Mouse (Mus musculus): ENCODE measurements around the gene Prr22.

Gene Prr22

GRCm38 (mm10) chr17:56769950-56770349 is at the start of gene Prr22:
TSS of gene Prr22 (plus strand) at chr17:56770250.
- DNase-seq (ENCODE audit: low read depth, low spot score): no peak

- DNase-seq (ENCODE audit: low read depth, low spot score): no peak
Measured at GRCm38 (mm10) chr17:56722441-56722840, 47.6 kb upstream of the Prr22 start.

GRCm38 (mm10) chr17:56723419-56724161 is 46.5 kb upstream of the Prr22 start:
- DNase-seq (ENCODE audit: low read depth, low spot score): no peak

- DNase-seq (ENCODE audit: low read depth, low spot score): no peak
Measured at GRCm38 (mm10) chr17:56727029-56727649, 42.9 kb upstream of the Prr22 start.

GRCm38 (mm10) chr17:56727659-56728058 is 42.4 kb upstream of the Prr22 start:
- DNase-seq (ENCODE audit: low read depth, low spot score): no peak

- no peak for DNase-seq (ENCODE audit: low read depth, low spot score)
Measured at GRCm38 (mm10) chr17:56728117-56728516, 41.9 kb upstream of the Prr22 start.

- DNase-seq (ENCODE audit: low read depth, low spot score): no peak
Measured at GRCm38 (mm10) chr17:56729151-56729550, 40.9 kb upstream of the Prr22 start.

- no peak for DNase-seq (ENCODE audit: low read depth, low spot score)
Measured at GRCm38 (mm10) chr17:56729656-56730055, 40.4 kb upstream of the Prr22 start.

GRCm38 (mm10) chr17:56736534-56736933 is 33.5 kb upstream of the Prr22 start:
- DNase-seq (ENCODE audit: low read depth, low spot score): no peak

GRCm38 (mm10) chr17:56738221-56738620 is 31.8 kb upstream of the Prr22 start:
- DNase-seq (ENCODE audit: low read depth, low spot score): no peak

GRCm38 (mm10) chr17:56740118-56740787 is 29.8 kb upstream of the Prr22 start:
- DNase-seq (ENCODE audit: low read depth, low spot score): no peak

- DNase-seq (ENCODE audit: low read depth, low spot score): no peak
Measured at GRCm38 (mm10) chr17:56740788-56741160, 29.3 kb upstream of the Prr22 start.

- no peak for DNase-seq (ENCODE audit: low read depth, low spot score)
Measured at GRCm38 (mm10) chr17:56744173-56744572, 25.9 kb upstream of the Prr22 start.

GRCm38 (mm10) chr17:56751404-56752072 is 18.5 kb upstream of the Prr22 start:
- peak; percentile 45 for DNase-seq (ENCODE audit: low read depth, low spot score)

GRCm38 (mm10) chr17:56753452-56753851 is 16.6 kb upstream of the Prr22 start:
- no peak for DNase-seq (ENCODE audit: low read depth, low spot score)

GRCm38 (mm10) chr17:56754271-56755185 is 15.5 kb upstream of the Prr22 start:
- no peak for DNase-seq (ENCODE audit: low read depth, low spot score)

- no peak for DNase-seq (ENCODE audit: low read depth, low spot score)
Measured at GRCm38 (mm10) chr17:56756703-56757399, 13.2 kb upstream of the Prr22 start.

GRCm38 (mm10) chr17:56757416-56758123 is 12.5 kb upstream of the Prr22 start, which contains the start of gene Nrtn:
TSS of gene Nrtn (minus strand) at chr17:56757530.
- DNase-seq (ENCODE audit: low read depth, low spot score): no peak

GRCm38 (mm10) chr17:56758132-56758531 is 11.9 kb upstream of the Prr22 start:
- no peak for DNase-seq (ENCODE audit: low read depth, low spot score)

GRCm38 (mm10) chr17:56759261-56759660 is 10.8 kb upstream of the Prr22 start:
- DNase-seq (ENCODE audit: low read depth, low spot score): no peak

All from brain, embryonic 18.5 days (tissue).